Mouse (Mus musculus) liver, embryonic 15.5 days (tissue): ENCODE data around the gene Syt1. TPM values are rescaled to one million over a fixed set of nuclear protein-coding genes. Genes with fewer than 3 reads are reported as not detected.

ENCODE experiments used
- ATAC-seq: fragments of 200-750 bp; cut with Nextera tagmentation; 2 replicates; pipeline ENCODE4 v1.8.0; 2017; ENCODE audit warnings: moderate number of reproducible peaks, mild to moderate bottlenecking, moderate library complexity; ENCODE audit not compliant: insufficient read depth
- H3K27ac ChIP-seq: fragments of 300-500 bp; sonication (generic); replicated peaks from 2 replicates; pipeline ENCODE4 v1.5.1; 2015; ENCODE audit warnings: mild to moderate bottlenecking, inconsistent platforms
- H3K27me3 ChIP-seq: fragments of 300-500 bp; sonication (generic); 2 replicates; pipeline ENCODE4 v1.6.1; 2015; ENCODE audit warnings: mild to moderate bottlenecking, inconsistent platforms
- H3K36me3 ChIP-seq: fragments of 300-500 bp; sonication (generic); replicated peaks from 2 replicates; pipeline ENCODE4 v1.6.1; 2015; ENCODE audit warnings: moderate library complexity, mild to moderate bottlenecking, inconsistent platforms
- H3K4me1 ChIP-seq: fragments of 300-500 bp; sonication (generic); replicated peaks from 2 replicates; pipeline ENCODE4 v1.6.1; 2015; ENCODE audit warnings: inconsistent platforms
- H3K4me2 ChIP-seq: fragments of 300-500 bp; sonication (generic); 2 replicates; pipeline ENCODE4 v1.6.1; 2015; ENCODE audit warnings: moderate library complexity, mild to moderate bottlenecking, inconsistent platforms
- H3K4me3 ChIP-seq: fragments of 300-500 bp; sonication (generic); replicated peaks from 2 replicates; pipeline ENCODE4 v1.5.1; 2015; ENCODE audit warnings: mild to moderate bottlenecking, inconsistent platforms
- H3K9ac ChIP-seq: fragments of 300-500 bp; sonication (generic); 2 replicates; pipeline ENCODE4 v1.6.1; 2015; ENCODE audit warnings: moderate library complexity, mild to moderate bottlenecking, inconsistent platforms
- H3K9me3 ChIP-seq: fragments of 300-500 bp; sonication (generic); replicated peaks from 2 replicates; pipeline ENCODE4 v1.6.1; 2016; ENCODE audit warnings: inconsistent platforms
- WGBS: fragments of 180-500 bp; shearing (Covaris S2); methylation state at CpG from one replicate; pipeline ENCODE4 v1.1.7; 2015; ENCODE audit warnings: mixed read lengths; ENCODE audit not compliant: insufficient replicate concordance; 5-methylcytosine and 5-hydroxymethylcytosine counted together
- polyA plus RNA-seq: library from polyadenylated mRNA; unstranded; fragments of >200 nt; fragmentation: Nextera tagmentation; extraction: Ambion mirVana; gene quantifications from 2 replicates; pipeline ENCODE4 v1.2.1, GENCODE M21; 2015

Gene Syt1
- polyA plus RNA-seq, 1 experiment from 2014 or later = 0.18 TPM

DNA sequence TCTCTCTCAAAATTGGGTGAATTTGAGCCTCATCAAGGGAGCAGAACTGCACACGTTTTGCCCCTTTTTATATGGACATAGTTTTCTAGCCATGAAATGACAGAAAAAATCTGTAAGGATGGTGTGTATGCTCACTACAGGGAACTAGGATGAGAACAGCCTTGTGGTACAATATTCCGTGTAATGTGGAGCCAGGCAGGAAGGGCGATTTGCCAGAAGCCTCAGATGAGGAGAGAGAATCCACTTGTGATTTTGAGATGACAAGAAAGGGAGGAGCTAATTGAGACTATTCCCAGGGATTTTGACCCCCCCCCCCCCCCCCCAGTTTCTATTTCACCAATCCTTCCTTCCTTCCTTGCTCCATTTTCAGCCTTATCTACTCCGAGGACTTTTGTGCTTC lies 431.4 kb downstream of the Syt1 start:
- H3K4me3 ChIP-seq = no peak overlapping the region
- WGBS = 63% methylated on average over 4 of the region's 4 CpGs
- ATAC-seq = no peak
- H3K9me3 ChIP-seq = no peaks in the 10 kb centered on the region
- peaks cover 30% of the 10 kb centered on the region for H3K4me1 ChIP-seq
- H3K27ac ChIP-seq = no peak overlapping the region
- no peak overlapping the region for H3K4me2 ChIP-seq
- H3K27me3 ChIP-seq = no peaks in the 10 kb centered on the region
- no peak overlapping the region for H3K9ac ChIP-seq
- H3K36me3 ChIP-seq = 0 out of 2 replicates have a peak, but pooled peaks cover 6% of the 10 kb centered on the region

DNA sequence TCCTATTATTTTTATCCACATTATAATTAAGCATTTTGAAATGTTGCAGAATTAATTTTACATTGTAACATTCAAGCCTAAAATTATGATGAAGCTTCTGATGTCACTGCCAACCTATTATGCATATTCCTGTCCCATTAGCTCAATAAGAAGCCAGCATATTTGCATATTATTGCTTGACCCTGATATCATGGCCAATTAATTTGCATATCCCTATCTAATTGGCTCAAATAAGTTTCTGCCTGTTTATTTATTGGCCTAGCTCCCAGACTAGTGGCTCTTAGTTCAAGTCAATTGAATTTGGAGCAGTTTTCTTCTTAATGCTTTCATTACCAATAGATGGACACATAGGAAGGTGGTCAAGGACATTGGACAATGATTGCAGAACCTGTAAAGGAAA lies 433.2 kb downstream of the Syt1 start:
- Histone ChIP-seq H3K4me3 (no peak overlapping the region), H3K4me2 (no peak overlapping the region), H3K4me1 (peaks cover 19% of the 10 kb centered on the region), H3K9ac (no peak overlapping the region), H3K27ac (no peak overlapping the region), H3K27me3 (no peaks in the 10 kb centered on the region; the same call in 1 of the 2 replicates), H3K9me3 (no peaks in the 10 kb centered on the region), H3K36me3 (0 out of 2 replicates have a peak, but pooled peaks cover 6% of the 10 kb centered on the region)
- ATAC-seq = no peak

GRCm38 (mm10) chr10:108572764-108573163 lies 438.0 kb downstream of the Syt1 start:
- 43% methylated on average over 4 of the region's 4 CpGs for WGBS
- Histone ChIP-seq H3K4me1 (no peaks in the 10 kb centered on the region), H3K27ac (no peak overlapping the region), H3K4me2 (no peak overlapping the region), H3K27me3 (no peaks in the 10 kb centered on the region; the same call in 1 of the 2 replicates), H3K9ac (no peak overlapping the region), H3K9me3 (no peaks in the 10 kb centered on the region), H3K36me3 (no peaks in the 10 kb centered on the region), H3K4me3 (no peak overlapping the region)
- no peak for ATAC-seq

DNA sequence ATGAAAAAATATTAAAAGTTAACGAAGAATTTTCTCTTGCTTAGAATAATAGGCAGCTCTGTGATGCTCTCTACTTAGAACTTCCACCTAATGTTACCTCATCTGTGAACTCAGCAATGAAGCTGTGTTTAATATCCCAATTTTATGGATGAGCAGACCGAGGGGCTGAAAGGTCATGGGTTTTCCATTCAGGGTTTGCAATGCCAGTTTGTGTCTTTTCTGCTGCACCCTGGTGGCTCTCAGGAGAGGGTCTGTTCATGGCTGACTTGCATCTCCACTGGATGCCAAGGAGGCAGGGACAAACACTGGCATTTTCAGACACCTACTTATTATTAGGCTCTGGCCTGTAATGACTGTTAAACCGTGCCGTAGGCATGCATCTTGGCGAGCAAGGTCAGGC lies 439.7 kb downstream of the Syt1 start:
- H3K27me3 ChIP-seq = no peaks in the 10 kb centered on the region; the same call in 1 of the 2 replicates
- no peak for ATAC-seq
- no peak overlapping the region for H3K4me3 ChIP-seq
- 64% methylated on average over 5 of the region's 5 CpGs for WGBS
- H3K27ac ChIP-seq = no peak overlapping the region
- no peak overlapping the region for H3K9ac ChIP-seq
- no peak overlapping the region for H3K4me2 ChIP-seq
- H3K4me1 ChIP-seq = no peaks in the 10 kb centered on the region
- H3K36me3 ChIP-seq = no peaks in the 10 kb centered on the region
- no peaks in the 10 kb centered on the region for H3K9me3 ChIP-seq

GRCm38 (mm10) chr10:108569568-108570139 lies 441.1 kb downstream of the Syt1 start:
- H3K27me3 ChIP-seq = no peaks in the 10 kb centered on the region; the same call in 1 of the 2 replicates
- no peak for ATAC-seq
- H3K27ac ChIP-seq = no peak overlapping the region
- 71% methylated on average over 6 of the region's 6 CpGs for WGBS
- H3K4me2 ChIP-seq = no peak overlapping the region
- H3K9me3 ChIP-seq = no peaks in the 10 kb centered on the region
- no peaks in the 10 kb centered on the region for H3K36me3 ChIP-seq
- H3K9ac ChIP-seq = no peak overlapping the region
- no peak overlapping the region for H3K4me3 ChIP-seq
- H3K4me1 ChIP-seq = no peaks in the 10 kb centered on the region

DNA sequence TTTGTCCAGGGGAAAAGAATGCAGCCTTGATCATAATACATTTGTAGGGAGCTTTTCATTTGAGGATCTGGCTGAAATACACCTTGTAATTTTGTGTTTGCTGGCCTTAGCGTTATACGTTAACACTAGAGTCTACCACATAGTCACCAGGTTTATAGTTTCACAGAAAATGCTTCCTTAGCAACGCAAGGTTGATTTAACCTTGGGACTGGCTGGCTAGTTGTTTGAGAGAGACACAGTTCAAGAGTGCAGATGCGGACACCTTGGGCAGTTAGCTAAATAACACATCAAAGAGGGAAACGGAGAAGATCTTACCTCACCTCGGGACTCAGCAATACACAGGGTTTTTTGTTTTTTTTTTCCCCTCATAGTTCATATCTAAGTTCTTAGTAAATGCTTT lies 441.9 kb downstream of the Syt1 start:
- WGBS = 66% methylated on average over 6 of the region's 6 CpGs
- H3K9ac ChIP-seq = no peak overlapping the region
- no peaks in the 10 kb centered on the region; the same call in 1 of the 2 replicates for H3K27me3 ChIP-seq
- no peak overlapping the region for H3K27ac ChIP-seq
- H3K9me3 ChIP-seq = no peaks in the 10 kb centered on the region
- no peaks in the 10 kb centered on the region for H3K4me1 ChIP-seq
- H3K4me2 ChIP-seq = no peak overlapping the region
- H3K36me3 ChIP-seq = no peaks in the 10 kb centered on the region
- H3K4me3 ChIP-seq = no peak overlapping the region
- no peak for ATAC-seq

GRCm38 (mm10) chr10:108568136-108568535 lies 442.6 kb downstream of the Syt1 start:
- H3K27me3 ChIP-seq = no peaks in the 10 kb centered on the region
- ATAC-seq = no peak
- no peak overlapping the region for H3K4me3 ChIP-seq
- H3K4me2 ChIP-seq = no peak overlapping the region
- WGBS = 39% methylated on average over 8 of the region's 8 CpGs
- no peaks in the 10 kb centered on the region for H3K36me3 ChIP-seq
- no peak overlapping the region for H3K27ac ChIP-seq
- H3K4me1 ChIP-seq = no peaks in the 10 kb centered on the region
- no peak overlapping the region for H3K9ac ChIP-seq
- H3K9me3 ChIP-seq = no peaks in the 10 kb centered on the region

DNA sequence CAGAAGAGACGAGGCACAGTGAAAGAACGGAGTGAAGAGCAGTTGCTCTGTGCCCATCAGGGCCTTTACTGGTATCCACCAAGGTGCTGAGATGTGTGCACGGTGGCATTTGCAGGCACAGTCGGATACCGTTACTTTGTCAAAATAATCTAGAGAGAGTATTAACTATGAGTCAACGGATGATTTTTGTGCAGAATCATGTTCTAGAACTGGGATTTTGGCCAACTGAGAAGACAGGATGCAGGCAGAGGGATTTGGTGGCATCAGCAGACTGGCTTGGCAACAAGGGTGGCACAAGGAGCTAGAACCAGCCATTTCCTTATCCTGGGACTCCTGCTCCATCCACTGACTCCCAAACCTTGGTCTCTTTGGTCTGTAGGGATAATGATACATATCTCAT lies 443.3 kb downstream of the Syt1 start:
- H3K27me3 ChIP-seq = no peaks in the 10 kb centered on the region
- no peak for ATAC-seq
- no peak overlapping the region for H3K27ac ChIP-seq
- H3K4me3 ChIP-seq = no peak overlapping the region
- no peak overlapping the region for H3K9ac ChIP-seq
- no peak overlapping the region for H3K4me2 ChIP-seq
- 78% methylated on average over 6 of the region's 6 CpGs for WGBS
- no peaks in the 10 kb centered on the region for H3K36me3 ChIP-seq
- no peaks in the 10 kb centered on the region for H3K9me3 ChIP-seq
- H3K4me1 ChIP-seq = no peaks in the 10 kb centered on the region

DNA sequence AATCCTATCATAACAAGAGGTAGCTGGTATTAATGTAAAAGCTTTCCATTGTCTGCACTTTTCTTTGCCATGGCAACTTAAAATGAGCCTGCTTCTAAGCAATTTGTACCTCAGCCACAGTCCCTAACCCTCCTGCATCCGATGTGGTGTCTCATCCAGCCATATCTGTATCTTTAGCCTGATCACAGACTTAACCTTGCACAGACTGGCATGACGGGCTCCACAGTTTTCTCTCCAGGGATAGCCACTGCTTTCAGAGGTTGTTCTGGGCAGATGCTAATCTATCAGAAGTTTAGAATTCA lies 451.2 kb downstream of the Syt1 start:
- no peak for ATAC-seq
- Histone ChIP-seq H3K4me2 (no peak overlapping the region), H3K9ac (no peak overlapping the region), H3K9me3 (no peaks in the 10 kb centered on the region), H3K36me3 (no peaks in the 10 kb centered on the region), H3K4me3 (no peak overlapping the region), H3K27me3 (no peaks in the 10 kb centered on the region), H3K27ac (no peak overlapping the region), H3K4me1 (no peaks in the 10 kb centered on the region)
- WGBS = 60% methylated on average over 2 of the region's 2 CpGs

- ATAC-seq = no peak
- Histone ChIP-seq H3K9ac (no peak overlapping the region), H3K4me2 (no peak overlapping the region), H3K27ac (no peak overlapping the region), H3K9me3 (no peaks in the 10 kb centered on the region), H3K27me3 (no peaks in the 10 kb centered on the region), H3K36me3 (no peaks in the 10 kb centered on the region), H3K4me3 (no peak overlapping the region), H3K4me1 (no peaks in the 10 kb centered on the region)
- 76% methylated on average over 19 of the region's 19 CpGs for WGBS
Measured at GRCm38 (mm10) chr10:108558812-108559606, 451.8 kb downstream of the Syt1 start.

GRCm38 (mm10) chr10:108552544-108552943 lies 458.2 kb downstream of the Syt1 start:
- no peaks in the 10 kb centered on the region for H3K36me3 ChIP-seq
- ATAC-seq = no peak
- H3K4me3 ChIP-seq = no peak overlapping the region
- no peak overlapping the region for H3K4me2 ChIP-seq
- no peaks in the 10 kb centered on the region for H3K4me1 ChIP-seq
- H3K27me3 ChIP-seq = no peaks in the 10 kb centered on the region
- no peak overlapping the region for H3K9ac ChIP-seq
- H3K27ac ChIP-seq = no peak overlapping the region
- WGBS = 75% methylated on average over 6 of the region's 6 CpGs
- no peaks in the 10 kb centered on the region for H3K9me3 ChIP-seq

DNA sequence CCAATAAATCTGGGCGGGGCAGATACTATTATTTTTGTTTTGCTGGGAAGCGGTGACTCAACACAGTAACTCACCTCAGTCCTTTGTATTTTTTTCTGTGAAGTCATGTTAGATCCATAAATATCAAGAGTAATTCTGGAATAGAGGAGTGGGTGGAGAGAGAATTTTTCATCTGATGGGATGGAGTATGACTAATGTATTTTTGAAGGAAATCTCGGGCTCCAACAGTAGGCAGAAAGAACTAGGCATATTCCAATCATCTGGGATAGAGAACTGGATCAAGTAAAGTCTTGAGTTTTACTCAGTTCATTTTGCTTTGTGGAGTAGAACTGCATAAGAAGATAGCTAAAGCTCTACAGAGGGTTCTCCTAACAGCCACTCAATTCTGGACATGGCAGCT lies 465.1 kb downstream of the Syt1 start:
- no peak overlapping the region for H3K9ac ChIP-seq
- H3K4me3 ChIP-seq = no peak overlapping the region
- no peaks in the 10 kb centered on the region for H3K4me1 ChIP-seq
- no peak overlapping the region for H3K27ac ChIP-seq
- no peaks in the 10 kb centered on the region for H3K9me3 ChIP-seq
- H3K4me2 ChIP-seq = no peak overlapping the region
- no peaks in the 10 kb centered on the region for H3K27me3 ChIP-seq
- no peak for ATAC-seq
- 73% methylated on average over 3 of the region's 3 CpGs for WGBS
- H3K36me3 ChIP-seq = no peaks in the 10 kb centered on the region
